Mouse (Mus musculus) hindbrain, embryonic 12.5 days (tissue): Measurements from ENCODE around the gene Adipoq. TPM values are rescaled to one million over a fixed set of nuclear protein-coding genes. Genes with fewer than 3 reads are reported as not detected.

Experiments used
- ATAC-seq: fragments of 200-750 bp; cut with Nextera tagmentation; 2 replicates; pipeline ENCODE4 v1.8.0; 2017; ENCODE audit warnings: moderate TSS enrichment; ENCODE audit not compliant: low FRiP score
- H3K27ac ChIP-seq: fragments of 300-500 bp; sonication (generic); 2 replicates; pipeline ENCODE4 v1.5.1; 2016; ENCODE audit warnings: mild to moderate bottlenecking
- H3K27me3 ChIP-seq: fragments of 300-500 bp; sonication (generic); 2 replicates; pipeline ENCODE4 v1.6.1; 2016; ENCODE audit warnings: mild to moderate bottlenecking
- H3K36me3 ChIP-seq: fragments of 300-500 bp; sonication (generic); 2 replicates; pipeline ENCODE4 v1.6.1; 2016; ENCODE audit warnings: mild to moderate bottlenecking
- H3K4me1 ChIP-seq: fragments of 300-500 bp; sonication (generic); 2 replicates; pipeline ENCODE4 v1.6.1; 2016
- H3K4me2 ChIP-seq: fragments of 300-500 bp; sonication (generic); replicated peaks from 2 replicates; pipeline ENCODE4 v1.6.1; 2016; ENCODE audit warnings: mild to moderate bottlenecking
- H3K4me3 ChIP-seq: fragments of 300-500 bp; sonication (generic); 2 replicates; pipeline ENCODE4 v1.5.1; 2016; ENCODE audit warnings: mild to moderate bottlenecking
- H3K9ac ChIP-seq: fragments of 300-500 bp; sonication (generic); 2 replicates; pipeline ENCODE4 v1.6.1; 2016; ENCODE audit warnings: mild to moderate bottlenecking, moderate library complexity
- H3K9me3 ChIP-seq: fragments of 300-500 bp; sonication (generic); replicated peaks from 2 replicates; pipeline ENCODE4 v1.6.1; 2016; ENCODE audit warnings: mild to moderate bottlenecking
- WGBS: fragments of 180-500 bp; shearing (Covaris S2); methylation state at CpG from one replicate; pipeline ENCODE4 v1.1.7; 2016; 5-methylcytosine and 5-hydroxymethylcytosine counted together
- polyA plus RNA-seq: library from polyadenylated mRNA; unstranded; fragments of >200 nt; fragmentation: Nextera tagmentation; extraction: Ambion mirVana; gene quantifications from 2 replicates; pipeline ENCODE4 v1.2.1, GENCODE M21; 2016

Gene Adipoq
- polyA plus RNA-seq, 1 experiment from 2014 or later, result not detected

DNA sequence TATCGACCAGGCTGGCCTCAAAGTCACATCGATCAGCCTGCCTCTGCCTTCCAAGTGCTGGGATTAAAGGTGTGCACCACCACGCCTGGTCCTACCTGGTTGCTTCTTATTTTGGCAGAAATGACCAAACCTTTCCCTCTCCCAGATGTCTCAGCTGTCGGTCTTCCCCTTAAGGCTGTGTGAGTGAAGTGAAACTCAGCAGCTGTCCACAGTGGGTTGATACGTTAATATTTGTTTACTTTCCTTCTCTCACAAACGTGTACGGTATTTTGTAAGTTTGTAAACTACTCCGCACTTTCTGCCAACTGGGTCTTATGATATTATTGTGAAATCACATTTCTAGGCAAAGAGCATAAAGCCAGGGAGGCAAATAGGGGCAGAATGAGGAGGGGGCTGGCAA, 3.1 kb downstream of the Adipoq start:
- no peaks in the 10 kb centered on the region for H3K4me1 ChIP-seq
- no peak overlapping the region for H3K4me2 ChIP-seq
- WGBS, result 87% methylated on average over 8 of the region's 8 CpGs
- H3K27ac ChIP-seq, result no peak overlapping the region
- no peak overlapping the region for H3K9ac ChIP-seq
- H3K4me3 ChIP-seq, result no peak overlapping the region
- H3K9me3 ChIP-seq, result no peaks in the 10 kb centered on the region
- H3K27me3 ChIP-seq, result no peaks in the 10 kb centered on the region
- ATAC-seq, result no peak
- no peaks in the 10 kb centered on the region for H3K36me3 ChIP-seq

DNA sequence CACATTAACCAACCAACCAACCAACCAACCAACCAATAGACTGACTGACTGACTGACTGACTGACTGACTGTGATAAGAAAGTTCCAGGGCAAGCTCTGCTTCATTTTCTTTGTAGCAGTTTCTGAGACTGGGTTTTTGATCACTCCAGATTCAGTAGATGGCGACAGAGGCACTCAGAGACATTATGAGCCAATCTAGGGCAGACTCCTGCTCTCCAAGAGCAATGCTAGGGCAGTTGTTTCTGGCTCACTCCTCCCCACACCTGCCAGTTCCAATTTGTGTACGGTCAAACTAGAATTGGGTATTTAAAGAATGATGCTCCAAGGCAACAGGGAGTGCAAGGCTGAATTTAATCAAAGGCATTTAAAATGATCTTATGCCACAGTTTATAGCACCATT, 5.1 kb downstream of the Adipoq start:
- Histone ChIP-seq H3K9ac (no peak overlapping the region), H3K9me3 (no peaks in the 10 kb centered on the region), H3K4me3 (no peak overlapping the region), H3K36me3 (no peaks in the 10 kb centered on the region), H3K27ac (no peak overlapping the region), H3K4me2 (no peak overlapping the region), H3K27me3 (no peaks in the 10 kb centered on the region), H3K4me1 (no peaks in the 10 kb centered on the region)
- WGBS, result 28% methylated on average over 2 of the region's 2 CpGs
- ATAC-seq, result no peak

DNA sequence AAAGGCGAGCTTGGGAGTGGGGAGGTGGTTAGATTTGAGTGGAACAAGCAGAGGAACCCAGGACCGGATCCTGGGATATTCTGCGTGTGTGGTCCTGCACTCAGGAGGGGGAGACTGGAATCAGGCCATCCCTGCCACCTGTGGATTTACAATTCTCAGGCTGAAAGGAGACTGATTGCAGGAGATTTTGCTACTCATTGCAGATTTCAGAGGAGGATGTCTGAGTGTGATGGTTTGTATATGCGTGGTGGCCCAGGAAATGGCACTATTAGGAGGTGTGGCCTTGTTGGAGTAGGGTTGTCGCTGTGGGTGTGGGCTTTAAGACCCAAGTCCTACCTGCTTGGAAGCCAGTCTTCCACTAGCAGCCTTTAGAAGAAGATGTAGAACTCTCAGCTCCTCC, 7.9 kb downstream of the Adipoq start:
- Histone ChIP-seq H3K36me3 (no peaks in the 10 kb centered on the region), H3K4me2 (no peak overlapping the region), H3K4me1 (no peaks in the 10 kb centered on the region), H3K27ac (no peak overlapping the region), H3K27me3 (no peaks in the 10 kb centered on the region), H3K9ac (no peak overlapping the region), H3K4me3 (no peak overlapping the region), H3K9me3 (no peaks in the 10 kb centered on the region)
- 86% methylated on average over 5 of the region's 5 CpGs for WGBS
- ATAC-seq, result no peak

DNA sequence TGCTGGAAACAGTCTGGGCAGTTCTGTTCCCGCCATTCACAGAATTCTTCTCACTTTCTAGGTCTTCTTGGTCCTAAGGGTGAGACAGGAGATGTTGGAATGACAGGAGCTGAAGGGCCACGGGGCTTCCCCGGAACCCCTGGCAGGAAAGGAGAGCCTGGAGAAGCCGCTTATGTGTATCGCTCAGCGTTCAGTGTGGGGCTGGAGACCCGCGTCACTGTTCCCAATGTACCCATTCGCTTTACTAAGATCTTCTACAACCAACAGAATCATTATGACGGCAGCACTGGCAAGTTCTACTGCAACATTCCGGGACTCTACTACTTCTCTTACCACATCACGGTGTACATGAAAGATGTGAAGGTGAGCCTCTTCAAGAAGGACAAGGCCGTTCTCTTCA, 10.7 kb downstream of the Adipoq start:
- no peaks in the 10 kb centered on the region for H3K27me3 ChIP-seq
- no peak overlapping the region for H3K9ac ChIP-seq
- H3K9me3 ChIP-seq, result no peaks in the 10 kb centered on the region
- H3K4me3 ChIP-seq, result no peak overlapping the region
- H3K27ac ChIP-seq, result no peak overlapping the region
- ATAC-seq, result no peak
- H3K4me2 ChIP-seq, result no peak overlapping the region
- H3K4me1 ChIP-seq, result no peaks in the 10 kb centered on the region
- WGBS, result 94% methylated on average over 13 of the region's 13 CpGs
- H3K36me3 ChIP-seq, result no peaks in the 10 kb centered on the region

DNA sequence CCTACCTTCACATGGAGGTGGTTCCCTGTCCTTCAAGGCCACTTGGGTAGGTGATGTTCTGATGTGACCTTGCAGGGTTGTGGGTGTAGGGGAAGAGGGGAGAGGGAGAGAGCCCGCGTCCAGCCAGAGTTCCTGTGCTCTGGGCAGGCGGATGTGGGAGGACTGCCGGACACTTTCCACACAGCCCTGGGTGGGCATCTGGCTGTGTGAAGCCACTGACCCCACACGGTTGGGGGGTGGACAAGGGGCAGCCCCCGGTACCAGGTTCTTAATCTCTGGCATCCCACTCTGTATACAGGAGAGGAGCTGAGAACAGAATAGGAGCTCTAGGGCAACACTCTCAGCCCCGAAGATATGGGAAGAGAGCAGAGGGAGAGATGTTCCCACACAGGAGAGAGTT, 12.0 kb downstream of the Adipoq start:
- WGBS, result 89% methylated on average over 7 of the region's 7 CpGs
- H3K36me3 ChIP-seq, result no peaks in the 10 kb centered on the region
- no peaks in the 10 kb centered on the region for H3K4me1 ChIP-seq
- H3K9me3 ChIP-seq, result no peaks in the 10 kb centered on the region
- no peak for ATAC-seq
- no peak overlapping the region for H3K4me2 ChIP-seq
- H3K4me3 ChIP-seq, result no peak overlapping the region
- H3K27ac ChIP-seq, result no peak overlapping the region
- H3K9ac ChIP-seq, result no peak overlapping the region
- H3K27me3 ChIP-seq, result no peaks in the 10 kb centered on the region

DNA sequence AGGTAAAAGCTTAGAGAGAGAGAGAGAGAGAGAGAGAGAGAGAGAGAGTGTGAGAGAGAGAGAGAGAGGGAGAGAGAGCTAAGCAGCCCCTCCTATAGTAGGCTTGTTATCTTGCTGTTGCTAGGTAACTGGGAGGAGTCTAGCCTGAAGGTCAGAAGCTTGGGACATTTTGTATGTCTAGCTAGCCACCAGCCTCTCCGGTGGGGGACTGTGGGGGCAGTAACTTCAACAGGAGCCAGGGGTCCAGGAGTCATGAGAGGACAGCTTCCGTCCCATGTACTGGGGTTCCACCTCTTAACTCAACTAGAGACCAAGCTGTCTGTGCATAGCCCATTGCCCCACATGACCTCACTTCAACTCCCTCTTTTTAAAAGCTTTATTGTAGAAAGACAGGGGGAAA, 12.6 kb downstream of the Adipoq start:
- H3K9me3 ChIP-seq, result no peaks in the 10 kb centered on the region
- no peaks in the 10 kb centered on the region for H3K36me3 ChIP-seq
- WGBS, result 64% methylated on average over 2 of the region's 2 CpGs
- no peak for ATAC-seq
- no peak overlapping the region for H3K9ac ChIP-seq
- no peaks in the 10 kb centered on the region for H3K27me3 ChIP-seq
- H3K4me3 ChIP-seq, result no peak overlapping the region
- H3K4me1 ChIP-seq, result no peaks in the 10 kb centered on the region
- no peak overlapping the region for H3K27ac ChIP-seq
- H3K4me2 ChIP-seq, result no peak overlapping the region

DNA sequence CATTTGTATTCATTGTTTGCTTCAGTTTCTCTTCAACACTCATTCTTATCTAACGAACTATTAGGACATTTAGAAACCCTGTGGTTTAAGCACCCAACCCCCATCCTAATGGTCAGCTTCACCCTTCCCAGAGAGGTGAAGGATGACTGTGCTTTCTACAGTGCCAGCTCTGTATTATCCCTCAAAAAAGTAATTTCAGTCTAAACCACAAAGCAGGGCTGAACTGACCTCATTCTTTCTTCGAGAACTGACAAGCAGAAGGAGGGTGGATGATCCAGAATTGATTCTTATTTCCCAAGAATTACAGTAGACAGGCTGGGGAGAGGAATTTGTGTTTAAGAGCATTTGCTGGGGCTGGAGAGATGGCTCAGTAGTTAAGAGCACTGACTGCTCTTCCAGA, 13.4 kb downstream of the Adipoq start:
- H3K9ac ChIP-seq, result no peak overlapping the region
- 70% methylated on average over 2 of the region's 2 CpGs for WGBS
- no peak overlapping the region for H3K4me3 ChIP-seq
- H3K36me3 ChIP-seq, result no peaks in the 10 kb centered on the region
- no peak overlapping the region for H3K27ac ChIP-seq
- H3K27me3 ChIP-seq, result no peaks in the 10 kb centered on the region
- H3K9me3 ChIP-seq, result no peaks in the 10 kb centered on the region
- no peak overlapping the region for H3K4me2 ChIP-seq
- no peaks in the 10 kb centered on the region for H3K4me1 ChIP-seq
- no peak for ATAC-seq

DNA sequence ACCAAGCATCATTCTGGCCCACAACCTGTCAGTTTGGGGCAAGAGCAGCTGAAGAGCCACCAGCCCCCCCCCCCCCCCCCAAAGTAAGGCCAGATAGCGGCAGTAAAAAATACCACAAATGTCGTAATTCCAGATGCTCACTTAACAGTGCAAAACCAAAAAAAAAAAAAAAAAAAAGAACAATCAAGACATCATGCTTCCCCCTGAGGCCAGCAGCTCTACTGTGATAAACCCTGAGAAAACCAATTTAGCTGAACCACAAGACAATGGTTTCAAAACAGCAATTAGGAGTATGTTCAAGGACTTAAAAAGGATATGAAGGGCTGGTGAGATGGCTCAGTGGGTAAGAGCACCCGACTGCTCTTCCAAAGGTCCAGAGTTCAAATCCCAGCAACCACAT, 15.8 kb downstream of the Adipoq start:
- H3K27ac ChIP-seq, result no peak overlapping the region
- H3K9me3 ChIP-seq, result no peaks in the 10 kb centered on the region
- no peak overlapping the region for H3K4me2 ChIP-seq
- H3K9ac ChIP-seq, result no peak overlapping the region
- no peaks in the 10 kb centered on the region for H3K36me3 ChIP-seq
- WGBS, result 98% methylated on average over 3 of the region's 3 CpGs
- H3K4me3 ChIP-seq, result no peak overlapping the region
- no peaks in the 10 kb centered on the region for H3K27me3 ChIP-seq
- no peak for ATAC-seq
- H3K4me1 ChIP-seq, result no peaks in the 10 kb centered on the region

DNA sequence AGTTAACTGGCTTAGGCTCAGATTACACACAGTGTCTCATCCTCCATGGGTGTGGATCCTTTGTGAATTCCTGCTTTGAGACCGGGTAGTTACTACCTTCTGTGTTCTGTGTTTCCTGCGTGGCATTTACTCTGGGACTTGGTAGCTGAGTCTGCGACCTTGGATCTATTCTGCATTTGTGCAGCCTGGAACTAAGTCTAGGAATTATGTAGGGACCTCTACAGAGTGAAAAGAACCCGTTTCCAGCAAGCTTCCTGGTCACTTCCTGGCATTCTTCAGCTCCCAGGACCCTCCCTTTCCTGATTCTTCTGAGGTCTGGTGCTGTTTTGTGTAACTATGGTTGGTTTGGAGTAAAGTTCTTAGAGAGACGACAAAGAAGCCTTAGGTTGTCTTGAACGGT, 18.1 kb downstream of the Adipoq start:
- 76% methylated on average over 6 of the region's 6 CpGs for WGBS
- H3K36me3 ChIP-seq, result no peaks in the 10 kb centered on the region
- H3K4me3 ChIP-seq, result no peak overlapping the region
- H3K4me1 ChIP-seq, result no peaks in the 10 kb centered on the region
- H3K9me3 ChIP-seq, result no peaks in the 10 kb centered on the region
- no peaks in the 10 kb centered on the region for H3K27me3 ChIP-seq
- no peak overlapping the region for H3K4me2 ChIP-seq
- H3K27ac ChIP-seq, result no peak overlapping the region
- no peak overlapping the region for H3K9ac ChIP-seq
- ATAC-seq, result no peak

DNA sequence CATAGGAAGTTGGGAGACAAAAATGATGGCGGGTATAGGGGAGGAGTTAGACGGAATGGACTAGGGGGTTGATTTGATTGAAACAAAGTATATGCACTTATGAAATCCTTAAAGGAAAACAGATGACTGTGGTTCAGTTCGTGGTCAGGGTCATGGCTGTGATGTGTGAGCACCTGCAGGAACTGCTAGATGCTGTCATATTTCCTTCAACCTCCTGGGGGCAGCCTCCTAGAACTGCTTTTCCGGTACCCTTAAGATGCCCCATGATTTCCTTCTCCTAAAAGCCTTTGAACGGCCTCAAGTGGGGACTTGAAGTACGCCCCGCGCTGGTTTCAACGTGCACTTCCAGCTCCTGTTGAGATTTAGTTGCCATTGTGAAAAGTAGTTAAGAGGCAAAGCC, 19.1 kb downstream of the Adipoq start:
- WGBS, result 75% methylated on average over 9 of the region's 9 CpGs
- Histone ChIP-seq H3K36me3 (no peaks in the 10 kb centered on the region), H3K9ac (no peak overlapping the region), H3K9me3 (no peaks in the 10 kb centered on the region), H3K4me2 (no peak overlapping the region), H3K4me3 (no peak overlapping the region), H3K4me1 (no peaks in the 10 kb centered on the region), H3K27me3 (no peaks in the 10 kb centered on the region), H3K27ac (no peak overlapping the region)
- ATAC-seq, result no peak

DNA sequence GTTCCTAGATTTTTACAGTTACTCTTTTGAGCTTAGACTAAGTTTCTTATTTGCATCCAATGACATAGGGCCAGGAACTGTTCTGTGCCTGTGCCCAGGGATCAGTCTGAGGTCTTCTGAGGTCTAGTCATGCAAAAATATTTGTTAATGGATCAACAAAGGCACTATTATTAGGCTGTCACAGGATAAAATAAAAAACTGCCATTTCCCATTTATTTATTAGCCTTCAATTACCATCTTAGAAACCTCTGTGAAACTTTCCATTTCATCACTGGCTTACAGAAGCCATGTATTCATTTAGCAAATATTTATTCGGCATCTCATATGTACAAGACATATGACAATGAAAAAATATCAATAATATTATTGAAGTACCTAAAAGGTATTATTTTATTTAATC, 20.3 kb downstream of the Adipoq start:
- 84% methylated on average over 1 of the region's 1 CpGs for WGBS
- no peaks in the 10 kb centered on the region for H3K27me3 ChIP-seq
- no peak for ATAC-seq
- H3K27ac ChIP-seq, result no peak overlapping the region
- no peaks in the 10 kb centered on the region for H3K4me1 ChIP-seq
- H3K9ac ChIP-seq, result no peak overlapping the region
- H3K4me2 ChIP-seq, result no peak overlapping the region
- H3K9me3 ChIP-seq, result no peaks in the 10 kb centered on the region
- no peak overlapping the region for H3K4me3 ChIP-seq
- no peaks in the 10 kb centered on the region for H3K36me3 ChIP-seq

DNA sequence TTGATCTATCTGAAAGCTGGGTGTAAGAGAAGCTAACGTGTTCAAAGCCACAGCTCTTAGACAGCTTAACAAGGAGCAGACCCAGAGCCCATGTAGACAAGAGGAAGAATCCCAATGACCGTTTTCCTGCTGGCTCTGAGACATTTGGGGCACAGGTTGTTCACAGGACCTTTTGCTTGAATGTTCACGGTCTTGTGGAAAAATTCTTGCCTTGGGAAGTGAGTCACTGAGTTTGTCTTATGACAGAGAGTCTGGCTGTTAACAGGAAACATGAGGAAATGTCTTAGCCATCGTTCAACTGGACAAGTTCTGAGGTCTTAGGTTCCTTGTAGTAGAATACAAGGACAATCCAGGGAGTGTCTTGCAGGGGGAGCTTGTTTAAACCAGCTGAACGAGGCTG, 20.7 kb downstream of the Adipoq start:
- no peak for ATAC-seq
- Histone ChIP-seq H3K27me3 (no peaks in the 10 kb centered on the region), H3K4me3 (no peak overlapping the region), H3K4me2 (no peak overlapping the region), H3K9me3 (no peaks in the 10 kb centered on the region), H3K36me3 (no peaks in the 10 kb centered on the region), H3K4me1 (no peaks in the 10 kb centered on the region), H3K9ac (no peak overlapping the region), H3K27ac (no peak overlapping the region)
- 79% methylated on average over 5 of the region's 5 CpGs for WGBS

DNA sequence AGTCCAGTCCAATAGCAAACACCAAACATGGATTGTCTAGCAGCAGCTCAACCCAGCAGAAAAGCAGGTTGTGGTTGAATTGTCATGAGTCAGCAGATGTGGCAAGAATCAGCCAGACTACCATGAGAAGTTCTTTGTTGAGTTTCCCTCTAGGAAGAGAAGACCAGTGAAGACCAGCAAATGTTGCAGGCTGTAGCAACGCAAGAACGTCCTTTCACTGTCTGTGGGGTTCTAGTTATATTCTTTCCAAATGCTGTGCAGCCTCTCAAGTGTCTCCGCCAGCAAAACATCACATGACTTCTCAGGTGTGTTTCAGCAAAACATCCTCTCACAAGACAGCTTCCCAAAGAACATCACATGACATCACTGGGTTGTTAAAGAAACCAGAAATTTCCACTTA, 24.5 kb downstream of the Adipoq start:
- no peak overlapping the region for H3K27ac ChIP-seq
- 0 out of 2 replicates have a peak, but pooled peaks cover 3% of the 10 kb centered on the region for H3K9me3 ChIP-seq
- H3K27me3 ChIP-seq, result no peaks in the 10 kb centered on the region
- no peaks in the 10 kb centered on the region for H3K36me3 ChIP-seq
- WGBS, result 90% methylated on average over 3 of the region's 3 CpGs
- H3K4me3 ChIP-seq, result no peak overlapping the region
- no peak overlapping the region for H3K9ac ChIP-seq
- H3K4me1 ChIP-seq, result no peaks in the 10 kb centered on the region
- H3K4me2 ChIP-seq, result no peak overlapping the region
- ATAC-seq, result no peak

DNA sequence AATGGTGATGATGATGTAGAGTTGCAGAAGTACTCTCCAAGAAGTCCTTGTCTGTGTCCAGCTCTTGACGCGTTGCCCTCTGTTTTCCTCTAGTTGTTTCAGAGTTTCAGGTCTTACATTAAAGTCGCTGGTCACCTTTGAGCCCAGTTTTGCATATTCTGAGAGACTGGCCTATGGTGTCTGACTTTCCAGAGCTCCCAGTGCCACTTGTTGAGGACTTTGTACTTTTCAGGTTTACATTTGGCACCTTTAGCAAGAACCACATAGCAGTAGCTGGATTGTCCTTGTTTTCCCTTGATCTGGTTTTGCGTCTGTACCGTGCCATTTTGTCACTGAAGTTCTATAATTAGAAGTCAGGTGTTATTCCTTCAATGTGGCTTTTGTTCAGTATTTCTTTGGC, 27.6 kb downstream of the Adipoq start:
- 90% methylated on average over 5 of the region's 5 CpGs for WGBS
- H3K27me3 ChIP-seq, result no peaks in the 10 kb centered on the region

More for the DNA sequence above, 27.6 kb downstream of the Adipoq start:
- ATAC-seq, result no peak
- Histone ChIP-seq H3K9me3 (0 out of 2 replicates have a peak, but pooled peaks cover 3% of the 10 kb centered on the region), H3K27ac (no peak overlapping the region), H3K9ac (no peak overlapping the region), H3K4me3 (no peak overlapping the region), H3K36me3 (no peaks in the 10 kb centered on the region), H3K4me2 (no peak overlapping the region), H3K4me1 (no peaks in the 10 kb centered on the region)
